Mouse (Mus musculus): Measurements from ENCODE around the gene Arl4a.

Arl4a gene

DNA sequence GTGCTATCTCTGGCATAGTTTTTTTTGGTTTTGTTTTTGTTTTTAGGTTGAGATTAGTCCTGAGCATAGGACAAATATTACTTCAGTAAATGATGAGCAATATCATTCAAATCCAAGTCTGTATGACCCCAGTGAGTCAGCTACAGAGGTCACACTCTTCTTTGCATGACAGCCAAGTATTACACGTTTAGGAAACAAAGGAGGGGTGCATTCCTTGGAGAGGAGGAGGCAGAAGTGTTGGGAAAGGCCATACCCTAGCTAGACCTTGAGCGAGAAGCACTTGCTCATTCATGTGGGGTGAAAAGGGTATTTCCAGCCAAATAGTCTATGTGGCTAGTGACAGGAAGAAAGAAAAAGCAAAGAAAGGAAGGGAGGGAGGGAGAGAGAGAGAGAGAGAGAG is 28.0 kb downstream of the Arl4a start:
- no peak for DNase-seq (ENCODE audit: low spot score)

- DNase-seq (ENCODE audit: low spot score): no peak
These were observed 29.4 kb downstream of the Arl4a start for GRCm38 (mm10) chr12:40008459-40008858.

- DNase-seq (ENCODE audit: low spot score): no peak
These were observed 33.1 kb downstream of the Arl4a start for GRCm38 (mm10) chr12:40004766-40005165.

DNA sequence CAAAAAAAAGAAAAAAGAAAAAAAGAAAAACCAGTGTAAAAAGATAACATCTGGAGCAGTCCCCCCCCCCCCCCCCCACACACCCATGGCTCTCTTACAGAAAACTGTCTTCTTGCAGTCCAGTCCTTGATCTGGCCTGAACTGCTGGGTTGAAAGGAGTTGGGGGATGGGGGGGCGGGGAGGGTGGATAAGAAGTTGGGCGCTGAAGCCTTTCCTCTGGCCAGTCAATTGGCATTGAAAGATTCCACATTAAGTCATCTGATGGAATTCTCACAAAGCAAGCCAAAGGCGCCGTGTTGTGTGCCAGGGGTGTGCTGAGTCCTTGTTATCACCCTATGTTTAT is 39.0 kb downstream of the Arl4a start:
- DNase-seq (ENCODE audit: low spot score): no peak

GRCm38 (mm10) chr12:39998070-39998852 is 39.6 kb downstream of the Arl4a start:
- no peak for DNase-seq (ENCODE audit: low spot score)

DNA sequence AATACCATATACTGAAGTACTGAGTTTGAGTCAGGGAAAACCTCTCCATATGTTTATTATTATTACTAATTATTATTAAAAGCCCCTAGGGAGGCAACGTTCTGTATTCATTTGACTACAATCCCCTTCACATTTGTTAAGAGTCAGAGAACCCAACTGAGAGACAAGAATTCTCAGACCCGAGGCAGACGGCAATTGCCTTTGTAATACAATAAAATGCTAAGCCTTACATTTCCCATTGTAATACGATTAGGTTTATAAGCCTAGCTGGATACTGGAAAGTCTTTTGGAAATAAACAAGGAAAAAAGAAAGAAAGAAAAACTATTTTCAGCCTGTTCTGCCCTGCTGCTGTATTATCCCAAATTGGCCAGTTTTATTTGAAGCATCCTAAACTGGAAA is 40.2 kb downstream of the Arl4a start:
- DNase-seq (ENCODE audit: low spot score): no peak

GRCm38 (mm10) chr12:39996015-39996414 is 41.8 kb downstream of the Arl4a start:
- no peak for DNase-seq (ENCODE audit: low spot score)

DNA sequence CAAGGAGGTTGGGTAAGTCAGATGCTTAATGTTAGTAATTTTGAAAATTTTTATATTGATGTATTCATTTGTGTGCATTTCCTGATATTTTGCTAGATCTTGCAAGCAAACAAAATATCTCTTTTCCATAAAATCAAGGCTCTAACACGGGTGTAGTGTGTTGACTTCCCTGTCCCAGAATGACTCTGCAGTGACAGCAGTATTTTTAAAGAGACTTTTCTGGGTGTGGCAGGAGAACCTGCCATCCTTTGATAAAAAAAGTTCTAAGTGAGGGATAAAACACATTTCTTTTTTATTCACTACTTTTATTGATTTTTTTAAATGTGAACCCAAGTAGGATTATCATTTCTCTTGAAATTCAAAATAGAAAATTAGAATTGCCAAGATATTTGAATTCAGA is 42.2 kb downstream of the Arl4a start:
- DNase-seq (ENCODE audit: low spot score): no peak

GRCm38 (mm10) chr12:39992767-39993302 is 45.0 kb downstream of the Arl4a start:
- DNase-seq (ENCODE audit: low spot score): no peak

GRCm38 (mm10) chr12:39990830-39991780 is 46.7 kb downstream of the Arl4a start:
- DNase-seq (ENCODE audit: low spot score): no peak

DNA sequence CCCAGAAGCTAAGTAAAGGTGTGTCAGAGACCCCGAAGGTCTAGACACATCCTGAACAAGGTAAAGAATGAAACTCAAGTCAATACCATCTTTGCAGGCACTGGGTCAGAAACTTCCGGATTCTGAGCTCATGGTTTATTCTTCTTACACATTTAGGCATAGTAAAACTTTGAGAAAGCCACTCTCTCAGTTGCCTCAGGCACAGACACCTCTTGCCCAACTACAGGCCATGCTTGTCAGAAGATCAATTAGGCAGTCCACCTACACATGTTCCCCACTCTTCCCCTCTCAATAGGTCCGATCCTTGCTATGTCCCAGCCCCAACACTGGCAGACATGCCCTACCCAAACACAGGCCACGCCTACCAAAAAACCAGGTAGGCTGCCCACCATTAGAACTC is 48.7 kb downstream of the Arl4a start:
- no peak for DNase-seq (ENCODE audit: low spot score)

GRCm38 (mm10) chr12:39987177-39987576 is 50.6 kb downstream of the Arl4a start:
- DNase-seq (ENCODE audit: low spot score): no peak

GRCm38 (mm10) chr12:39985639-39986038 is 52.2 kb downstream of the Arl4a start:
- DNase-seq (ENCODE audit: low spot score): no peak

DNA sequence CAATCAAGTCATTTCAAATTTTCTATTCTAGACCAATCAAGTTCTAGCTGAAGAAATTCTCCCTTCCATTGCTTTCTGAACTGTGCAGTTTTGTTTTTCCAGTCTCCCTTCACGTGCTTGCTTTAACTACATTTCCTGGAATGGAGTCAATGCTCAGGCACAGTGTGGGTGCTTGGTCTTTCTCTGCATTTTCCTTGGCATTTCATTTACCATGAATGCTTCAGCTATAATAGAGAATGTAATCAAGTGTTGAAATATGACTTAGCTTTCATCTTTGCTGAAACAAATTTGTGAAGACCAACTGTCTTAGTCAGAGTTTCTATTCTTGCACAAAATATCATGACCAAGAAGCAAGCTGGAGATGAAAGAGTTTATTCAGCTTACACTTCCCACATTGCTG is 58.0 kb downstream of the Arl4a start:
- DNase-seq (ENCODE audit: low spot score): no peak

GRCm38 (mm10) chr12:39979066-39979465 is 58.8 kb downstream of the Arl4a start:
- DNase-seq (ENCODE audit: low spot score): no peak

GRCm38 (mm10) chr12:39977996-39978590 is 59.7 kb downstream of the Arl4a start:
- DNase-seq (ENCODE audit: low spot score): no peak

- DNase-seq (ENCODE audit: low spot score): no peak
These were observed 61.4 kb downstream of the Arl4a start for GRCm38 (mm10) chr12:39976426-39976825.

DNA sequence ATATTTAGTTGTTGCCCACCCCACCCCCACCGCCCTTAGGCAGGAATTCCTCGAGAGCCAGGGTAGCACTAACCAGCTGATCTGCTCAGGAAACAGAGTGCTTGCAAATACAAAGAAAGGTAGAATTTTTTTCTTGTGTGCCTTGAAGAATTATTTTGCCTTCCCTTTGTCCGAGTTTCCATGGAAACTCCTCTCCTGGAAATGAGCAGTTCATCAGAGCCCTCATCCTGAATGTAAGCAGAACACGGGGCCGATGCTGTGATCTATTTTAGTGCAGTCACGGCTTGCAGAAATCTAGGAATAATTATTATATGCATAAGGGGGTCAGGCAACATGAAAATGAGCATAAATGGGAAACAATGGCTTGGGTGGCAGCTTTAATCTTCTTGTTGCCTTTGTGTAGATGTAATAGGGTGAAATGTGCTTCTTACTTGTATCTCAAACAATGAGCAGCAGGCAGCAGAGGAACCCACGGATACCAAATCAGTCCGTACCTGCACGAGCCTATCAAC is 61.9 kb downstream of the Arl4a start:
- DNase-seq (ENCODE audit: low spot score): no peak

DNA sequence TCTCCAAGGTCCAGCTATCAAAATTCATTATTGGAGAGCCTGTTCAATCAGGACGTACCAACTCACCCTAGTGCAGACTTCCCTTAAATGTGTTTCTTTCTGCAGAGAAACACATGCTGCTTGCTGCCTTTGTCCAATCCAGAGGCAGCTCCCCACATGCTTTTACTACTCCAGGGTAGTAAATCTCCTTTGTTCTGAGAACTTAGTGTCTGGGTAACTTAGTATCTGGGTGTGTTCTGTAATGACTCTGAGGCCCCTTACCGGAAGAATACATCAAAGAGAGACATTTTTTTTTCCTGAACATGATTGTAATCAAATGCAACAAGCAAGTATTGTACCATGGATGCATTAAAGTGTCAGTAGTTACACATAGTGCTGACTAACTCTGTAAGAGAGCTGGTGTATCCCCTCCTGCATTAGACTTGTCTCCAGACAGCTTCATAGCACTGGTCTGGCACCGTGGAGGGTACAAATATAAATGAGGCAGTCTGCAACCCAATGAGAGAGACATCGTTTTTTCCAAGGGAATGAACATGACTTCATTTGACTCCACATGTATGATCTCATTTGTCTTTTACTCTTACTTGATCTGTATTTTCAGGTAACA is 62.7 kb downstream of the Arl4a start:
- DNase-seq (ENCODE audit: low spot score): no peak

- no peak for DNase-seq (ENCODE audit: low spot score)
These were observed 63.6 kb downstream of the Arl4a start for GRCm38 (mm10) chr12:39974273-39974672.

GRCm38 (mm10) chr12:39969500-39969899 is 68.3 kb downstream of the Arl4a start:
- DNase-seq (ENCODE audit: low spot score): no peak

- no peak for DNase-seq (ENCODE audit: low spot score)
These were observed 69.7 kb downstream of the Arl4a start for GRCm38 (mm10) chr12:39968109-39968508.
